Mouse (Mus musculus): Measurements from ENCODE around the gene Sufu.

The Sufu gene

GRCm38 (mm10) chr19:46394712-46395108, 2.0 kb upstream of the Sufu start:
- DNase-seq (ENCODE audit: low read depth, low spot score): no peak

- peak; percentile 99 for DNase-seq (ENCODE audit: low read depth, low spot score)
Measured at GRCm38 (mm10) chr19:46395109-46396009, 1.3 kb upstream of the Sufu start, which contains the start of gene Actr1a. Gene Actr1a (minus strand): TSS chr19:46395748.

- DNase-seq (ENCODE audit: low read depth, low spot score): no peak
Measured at GRCm38 (mm10) chr19:46396109-46396508, 587 bp upstream of the Sufu start.

- DNase-seq (ENCODE audit: low read depth, low spot score): no peak
Measured at GRCm38 (mm10) chr19:46397436-46398001, 823 bp downstream of the Sufu start.

GRCm38 (mm10) chr19:46398401-46398800, 1.7 kb downstream of the Sufu start:
- DNase-seq (ENCODE audit: low read depth, low spot score): no peak

GRCm38 (mm10) chr19:46399372-46399771, 2.7 kb downstream of the Sufu start:
- DNase-seq (ENCODE audit: low read depth, low spot score): no peak

GRCm38 (mm10) chr19:46399886-46400285, 3.2 kb downstream of the Sufu start:
- no peak for DNase-seq (ENCODE audit: low read depth, low spot score)

- DNase-seq (ENCODE audit: low read depth, low spot score): no peak
Measured at GRCm38 (mm10) chr19:46400558-46400957, 3.9 kb downstream of the Sufu start.

- no peak for DNase-seq (ENCODE audit: low read depth, low spot score)
Measured at GRCm38 (mm10) chr19:46404030-46404429, 7.3 kb downstream of the Sufu start.

GRCm38 (mm10) chr19:46406592-46407386, 10.1 kb downstream of the Sufu start:
- no peak for DNase-seq (ENCODE audit: low read depth, low spot score)

- no peak for DNase-seq (ENCODE audit: low read depth, low spot score)
Measured at GRCm38 (mm10) chr19:46409506-46409905, 12.8 kb downstream of the Sufu start.

- no peak for DNase-seq (ENCODE audit: low read depth, low spot score)
Measured at GRCm38 (mm10) chr19:46412056-46412805, 15.5 kb downstream of the Sufu start.

- DNase-seq (ENCODE audit: low read depth, low spot score): no peak
Measured at GRCm38 (mm10) chr19:46413969-46414368, 17.3 kb downstream of the Sufu start.

GRCm38 (mm10) chr19:46414486-46414885, 17.8 kb downstream of the Sufu start:
- no peak for DNase-seq (ENCODE audit: low read depth, low spot score)

- no peak for DNase-seq (ENCODE audit: low read depth, low spot score)
Measured at GRCm38 (mm10) chr19:46416276-46416675, 19.6 kb downstream of the Sufu start.

GRCm38 (mm10) chr19:46418051-46418450, 21.4 kb downstream of the Sufu start:
- peak; percentile 35 for DNase-seq (ENCODE audit: low read depth, low spot score)

- DNase-seq (ENCODE audit: low read depth, low spot score): no peak
Measured at GRCm38 (mm10) chr19:46420410-46420809, 23.7 kb downstream of the Sufu start.

GRCm38 (mm10) chr19:46422384-46423338, 26.0 kb downstream of the Sufu start:
- no peak for DNase-seq (ENCODE audit: low read depth, low spot score)

- no peak for DNase-seq (ENCODE audit: low read depth, low spot score)
Measured at GRCm38 (mm10) chr19:46425266-46425665, 28.6 kb downstream of the Sufu start.

GRCm38 (mm10) chr19:46426488-46426887, 29.8 kb downstream of the Sufu start:
- DNase-seq (ENCODE audit: low read depth, low spot score): no peak

Measured in telencephalon, adult 2 months (tissue).